Mouse (Mus musculus) embryonic facial prominence, embryonic 13.5 days (tissue): Measurements from ENCODE around the gene Slc16a13. TPM values are rescaled to one million over a fixed set of nuclear protein-coding genes. Genes with fewer than 3 reads are reported as not detected.

ENCODE experiments used
- ATAC-seq: fragments of 200-750 bp; cut with Nextera tagmentation; 2 replicates; pipeline ENCODE4 v1.8.0; 2017; ENCODE audit warnings: low read depth; ENCODE audit not compliant: insufficient number of reproducible peaks, insufficient read depth, low FRiP score, low TSS enrichment
- H3K27ac ChIP-seq: fragments of 300-500 bp; sonication (generic); 2 replicates; pipeline ENCODE4 v1.5.1; 2015; ENCODE audit warnings: moderate library complexity, mild to moderate bottlenecking, inconsistent platforms
- H3K27me3 ChIP-seq: fragments of 300-500 bp; sonication (generic); 2 replicates; pipeline ENCODE4 v1.6.1; 2015; ENCODE audit warnings: mild to moderate bottlenecking, inconsistent platforms
- H3K36me3 ChIP-seq: fragments of 300-500 bp; sonication (generic); 2 replicates; pipeline ENCODE4 v1.6.1; 2015; ENCODE audit warnings: mild to moderate bottlenecking, inconsistent platforms
- H3K4me1 ChIP-seq: fragments of 300-500 bp; sonication (generic); 2 replicates; pipeline ENCODE4 v1.6.1; 2015; ENCODE audit warnings: inconsistent platforms
- H3K4me2 ChIP-seq: fragments of 300-500 bp; sonication (generic); 2 replicates; pipeline ENCODE4 v1.6.1; 2015; ENCODE audit warnings: moderate library complexity, mild to moderate bottlenecking, inconsistent platforms
- H3K4me3 ChIP-seq: fragments of 300-500 bp; sonication (generic); 2 replicates; pipeline ENCODE4 v1.5.1; 2015; ENCODE audit warnings: mild to moderate bottlenecking, inconsistent platforms
- H3K9ac ChIP-seq: fragments of 300-500 bp; sonication (generic); 2 replicates; pipeline ENCODE4 v1.6.1; 2015; ENCODE audit warnings: mild to moderate bottlenecking, inconsistent platforms
- H3K9me3 ChIP-seq: fragments of 300-500 bp; sonication (generic); 2 replicates; pipeline ENCODE4 v1.6.1; 2016; ENCODE audit warnings: inconsistent platforms
- WGBS: fragments of 180-500 bp; shearing (Covaris S2); methylation state at CpG from one replicate; pipeline ENCODE4 v1.1.7; 2015; ENCODE audit warnings: mixed read lengths; 5-methylcytosine and 5-hydroxymethylcytosine counted together
- polyA plus RNA-seq: library from polyadenylated mRNA; unstranded; fragments of >200 nt; fragmentation: Nextera tagmentation; extraction: Ambion mirVana; gene quantifications from 2 replicates; pipeline ENCODE4 v1.2.1, GENCODE M21; 2015

Gene Slc16a13
- polyA plus RNA-seq, 1 experiment from 2014 or later, result 13.0 TPM

DNA sequence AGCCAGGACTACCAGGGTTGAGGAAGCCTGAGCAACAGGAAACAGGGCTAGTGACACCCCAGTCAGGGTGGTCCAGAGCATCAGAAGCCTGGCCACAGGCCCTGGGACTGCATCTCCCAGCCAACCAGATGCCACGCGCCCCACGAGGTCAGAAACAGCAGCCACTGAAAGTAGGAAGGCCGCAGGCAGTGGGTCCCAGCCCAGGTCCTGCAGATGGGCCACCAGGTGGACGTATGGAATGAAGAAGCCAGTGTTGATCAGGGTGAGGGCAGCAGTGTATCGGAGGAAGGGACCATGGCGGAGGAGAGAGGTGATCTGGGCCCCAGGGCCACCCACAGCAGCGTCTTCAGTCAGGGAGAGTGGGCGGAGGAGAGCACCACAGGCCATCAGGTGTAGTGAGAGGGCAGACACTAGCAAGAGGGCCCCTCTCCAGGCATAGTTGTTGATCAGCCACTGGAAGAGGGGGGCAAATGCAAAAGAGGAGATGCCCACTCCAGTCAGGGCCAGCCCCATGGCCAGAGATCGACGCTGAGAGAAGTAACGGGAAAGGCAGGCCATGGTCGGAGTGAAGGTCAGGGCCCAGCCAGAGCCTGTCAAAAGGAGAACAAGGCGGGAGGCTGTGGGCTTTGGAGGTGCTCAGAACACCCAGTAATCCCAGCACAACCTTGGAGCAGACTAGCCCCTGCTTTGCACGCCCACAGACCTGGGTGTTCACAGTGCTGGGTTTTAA is 2.0 kb downstream of the Slc16a13 start:
- peaks cover 55% of the 10 kb centered on the region for H3K27me3 ChIP-seq
- 84% methylated on average over 15 of the region's 15 CpGs for WGBS
- peaks cover 10% of the 10 kb centered on the region for H3K36me3 ChIP-seq
- peaks cover 53% of the 10 kb centered on the region for H3K4me1 ChIP-seq
- H3K4me2 ChIP-seq, result peak overlapping the region; percentile 92
- ATAC-seq, result no peak
- H3K27ac ChIP-seq, result no peak overlapping the region
- 0 out of 2 replicates have a peak overlapping the region, but pooled peaks have one; percentile 36 for H3K9ac ChIP-seq
- no peaks in the 10 kb centered on the region for H3K9me3 ChIP-seq
- H3K4me3 ChIP-seq, result peak overlapping the region; percentile 3; the same call in 1 of the 2 replicates

DNA sequence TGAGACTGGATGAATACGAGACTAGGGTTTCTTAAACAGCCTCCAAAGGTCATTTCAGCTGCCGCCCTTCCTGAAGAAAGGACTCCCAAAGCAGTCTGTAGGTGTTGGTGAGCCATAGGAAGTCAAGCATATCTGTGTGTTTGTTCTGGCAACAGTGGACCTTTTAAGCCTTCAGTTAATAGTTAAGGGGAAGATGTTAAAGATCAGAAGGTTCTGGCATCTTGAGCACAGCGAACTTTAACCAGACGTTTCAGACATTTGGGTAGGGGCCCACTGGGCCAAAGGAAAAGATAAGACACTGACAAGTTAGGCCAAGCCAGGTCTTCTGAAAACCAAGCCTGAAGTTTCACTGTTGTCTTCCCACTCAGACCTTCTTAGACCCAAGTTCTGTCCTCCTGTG is 2.8 kb downstream of the Slc16a13 start:
- Histone ChIP-seq H3K9me3 (no peaks in the 10 kb centered on the region), H3K36me3 (peaks cover 10% of the 10 kb centered on the region), H3K4me1 (peaks cover 56% of the 10 kb centered on the region), H3K9ac (no peak overlapping the region), H3K4me2 (no peak overlapping the region; the same call in 1 of the 2 replicates), H3K4me3 (no peak overlapping the region), H3K27ac (no peak overlapping the region), H3K27me3 (peaks cover 58% of the 10 kb centered on the region)
- WGBS, result 82% methylated on average over 4 of the region's 4 CpGs
- no peak for ATAC-seq

DNA sequence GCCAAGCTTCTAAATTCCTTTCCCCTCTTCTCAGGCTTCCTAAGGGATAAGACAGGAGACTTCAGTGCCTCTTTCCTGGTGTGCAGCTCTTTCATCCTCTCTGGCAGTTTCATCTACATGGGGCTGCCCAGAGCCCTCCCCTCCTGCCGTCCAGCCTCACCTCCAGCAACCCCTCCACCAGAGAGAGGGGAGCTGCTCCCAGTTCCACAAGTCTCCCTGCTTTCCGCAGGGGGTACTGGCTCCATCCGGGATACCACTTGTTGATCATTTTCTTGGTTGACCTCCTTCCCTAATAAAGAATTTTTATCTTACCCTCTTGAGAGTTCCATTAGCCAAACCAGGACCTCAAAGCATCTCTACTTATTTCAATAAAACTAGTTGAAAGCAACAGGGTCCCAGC is 4.8 kb downstream of the Slc16a13 start:
- H3K27me3 ChIP-seq, result peaks cover 65% of the 10 kb centered on the region
- H3K9ac ChIP-seq, result no peak overlapping the region
- no peak for ATAC-seq
- no peak overlapping the region for H3K4me2 ChIP-seq
- H3K4me1 ChIP-seq, result peaks cover 43% of the 10 kb centered on the region
- H3K36me3 ChIP-seq, result peaks cover 10% of the 10 kb centered on the region
- H3K4me3 ChIP-seq, result no peak overlapping the region
- H3K27ac ChIP-seq, result no peak overlapping the region
- H3K9me3 ChIP-seq, result no peaks in the 10 kb centered on the region
- WGBS, result 50% methylated on average over 3 of the region's 3 CpGs

DNA sequence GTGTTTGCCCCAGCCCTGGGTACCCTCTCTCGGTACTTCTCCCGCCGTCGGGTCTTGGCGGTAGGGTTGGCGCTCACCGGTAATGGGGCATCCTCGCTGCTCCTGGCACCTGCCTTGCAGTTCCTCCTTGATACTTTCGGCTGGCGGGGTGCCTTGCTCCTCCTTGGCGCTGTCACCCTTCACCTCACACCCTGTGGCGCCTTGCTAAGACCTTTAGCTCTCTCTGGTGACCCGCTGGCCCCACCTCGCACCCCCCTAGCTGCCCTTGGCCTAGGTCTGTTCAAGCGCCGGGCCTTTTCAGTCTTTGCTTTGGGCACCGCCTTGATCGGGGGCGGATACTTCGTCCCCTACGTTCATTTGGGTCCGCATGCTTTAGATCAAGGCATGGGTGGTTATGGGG is 5.6 kb downstream of the Slc16a13 start:
- H3K4me1 ChIP-seq, result peaks cover 38% of the 10 kb centered on the region
- 11% methylated on average over 22 of the region's 22 CpGs for WGBS
- H3K27me3 ChIP-seq, result peaks cover 67% of the 10 kb centered on the region
- no peaks in the 10 kb centered on the region for H3K9me3 ChIP-seq
- H3K36me3 ChIP-seq, result peaks cover 10% of the 10 kb centered on the region
- H3K27ac ChIP-seq, result no peak overlapping the region
- no peak for ATAC-seq
- H3K4me2 ChIP-seq, result peak overlapping the region; percentile 76
- peak overlapping the region; percentile 42 for H3K4me3 ChIP-seq
- no peak overlapping the region for H3K9ac ChIP-seq

DNA sequence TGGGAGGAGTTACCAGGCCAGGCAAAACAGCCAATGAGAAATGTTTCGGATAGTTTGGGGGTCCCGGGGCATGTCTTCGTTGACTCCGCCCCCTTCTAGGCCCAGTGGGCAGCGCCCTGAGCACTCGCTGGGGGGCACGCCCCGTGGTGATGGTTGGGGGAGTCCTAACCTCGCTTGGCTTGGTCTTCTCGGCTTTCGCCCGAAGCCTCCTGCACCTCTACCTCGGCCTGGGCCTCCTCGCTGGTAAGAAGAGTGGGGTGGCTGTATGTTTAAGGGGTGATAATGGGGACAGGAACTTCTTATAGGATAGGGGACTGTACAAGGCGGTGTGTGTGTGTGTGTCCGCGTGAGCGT is 6.0 kb downstream of the Slc16a13 start:
- peaks cover 10% of the 10 kb centered on the region for H3K36me3 ChIP-seq
- H3K9ac ChIP-seq, result peak overlapping the region; percentile 70; the same call in 1 of the 2 replicates
- no peak for ATAC-seq
- H3K9me3 ChIP-seq, result no peaks in the 10 kb centered on the region
- peaks cover 34% of the 10 kb centered on the region for H3K4me1 ChIP-seq
- peaks cover 67% of the 10 kb centered on the region for H3K27me3 ChIP-seq
- H3K4me2 ChIP-seq, result peak overlapping the region; percentile 76
- H3K27ac ChIP-seq, result no peak overlapping the region
- H3K4me3 ChIP-seq, result peak overlapping the region; percentile 42
- 4% methylated on average over 18 of the region's 18 CpGs for WGBS

DNA sequence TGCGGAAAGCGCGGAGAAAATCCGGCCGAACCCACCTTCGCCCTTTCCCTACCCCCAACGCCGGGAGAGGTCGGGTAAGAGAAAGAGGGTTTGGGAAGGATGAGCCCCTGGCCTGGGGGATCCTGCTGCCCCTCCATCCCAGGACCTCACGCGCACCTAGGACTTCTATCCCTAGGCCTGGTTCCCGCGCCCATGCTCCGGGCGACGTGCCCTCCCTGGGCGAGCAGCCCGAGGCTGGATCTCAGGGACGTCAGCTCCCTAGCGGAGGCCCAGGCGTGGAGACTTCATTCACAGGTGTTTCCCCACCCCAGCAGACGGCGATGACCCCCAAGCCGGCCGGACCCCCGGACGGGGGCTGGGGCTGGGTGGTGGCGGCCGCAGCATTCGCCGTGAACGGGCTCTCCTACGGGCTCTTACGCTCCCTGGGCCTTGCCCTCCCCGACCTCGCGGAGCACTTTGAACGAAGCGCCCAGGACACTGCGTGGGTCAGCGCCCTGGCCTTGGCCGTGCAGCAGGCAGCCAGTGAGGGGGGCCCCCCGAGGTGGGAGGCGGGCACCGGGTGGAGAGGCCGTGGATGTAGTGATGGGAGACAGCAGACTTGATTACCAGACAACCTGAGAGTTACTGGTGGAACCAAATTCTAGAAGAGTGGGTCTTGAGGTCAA is 6.5 kb downstream of the Slc16a13 start:
- Histone ChIP-seq H3K27ac (no peak overlapping the region), H3K4me1 (peaks cover 29% of the 10 kb centered on the region), H3K27me3 (peaks cover 67% of the 10 kb centered on the region), H3K4me2 (peak overlapping the region; percentile 76), H3K9ac (peak overlapping the region; percentile 70), H3K36me3 (peaks cover 10% of the 10 kb centered on the region), H3K9me3 (no peaks in the 10 kb centered on the region), H3K4me3 (peak overlapping the region; percentile 42)
- no peak for ATAC-seq
- under 1% methylated on average over 46 of the region's 46 CpGs for WGBS

DNA sequence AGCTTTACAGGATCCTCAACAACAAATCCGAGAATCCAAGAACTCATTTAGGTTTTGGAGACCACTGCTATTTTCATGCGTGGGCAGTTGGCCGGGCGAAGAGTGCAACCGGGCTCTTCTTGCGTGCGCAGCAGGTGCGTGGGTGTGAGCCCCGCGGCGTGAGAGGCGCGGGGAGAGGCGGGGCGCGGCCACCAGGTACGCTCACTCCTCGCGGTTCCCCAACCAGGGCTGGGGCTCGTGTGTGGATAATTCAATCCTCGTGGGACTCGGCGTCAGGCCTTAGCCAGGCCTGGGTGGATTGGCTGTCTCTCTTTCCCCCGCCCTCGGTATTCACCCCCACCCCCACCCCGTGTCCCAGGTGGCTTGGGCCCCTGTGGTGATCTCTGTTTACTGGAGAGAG is 7.1 kb downstream of the Slc16a13 start:
- Histone ChIP-seq H3K27ac (no peak overlapping the region), H3K4me3 (peak overlapping the region; percentile 42), H3K4me2 (peak overlapping the region; percentile 76), H3K4me1 (peaks cover 23% of the 10 kb centered on the region), H3K36me3 (peaks cover 10% of the 10 kb centered on the region), H3K27me3 (peaks cover 65% of the 10 kb centered on the region), H3K9ac (peak overlapping the region; percentile 70; the same call in 1 of the 2 replicates), H3K9me3 (no peaks in the 10 kb centered on the region)
- WGBS, result 4% methylated on average over 26 of the region's 26 CpGs
- ATAC-seq, result peak; percentile 45; the same call in 1 of the 2 replicates

DNA sequence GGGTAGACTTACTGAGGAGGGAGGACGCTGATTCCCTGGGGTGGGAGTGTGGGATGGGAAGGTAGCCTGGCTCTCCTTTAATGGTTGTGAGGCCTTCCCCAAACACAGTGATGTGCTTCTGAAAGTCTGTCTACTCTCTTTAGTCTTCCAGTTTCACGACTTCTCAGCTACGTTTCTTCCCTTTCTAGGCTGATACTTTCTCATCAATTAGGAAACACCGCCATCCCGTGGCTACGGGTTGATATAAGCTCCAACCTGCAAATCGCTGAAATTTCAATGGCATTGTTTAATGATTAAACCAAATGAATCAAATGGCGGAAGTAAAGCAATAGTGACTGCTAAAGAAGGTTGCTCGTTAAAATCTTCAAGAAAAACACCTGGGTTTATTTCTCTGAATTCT is 8.0 kb downstream of the Slc16a13 start:
- no peak overlapping the region for H3K4me2 ChIP-seq
- WGBS, result 15% methylated on average over 9 of the region's 9 CpGs
- H3K27ac ChIP-seq, result no peak overlapping the region
- H3K27me3 ChIP-seq, result peaks cover 63% of the 10 kb centered on the region
- no peak overlapping the region for H3K9ac ChIP-seq
- H3K4me3 ChIP-seq, result no peak overlapping the region
- H3K9me3 ChIP-seq, result no peaks in the 10 kb centered on the region
- H3K36me3 ChIP-seq, result peaks cover 10% of the 10 kb centered on the region
- ATAC-seq, result no peak
- peaks cover 20% of the 10 kb centered on the region for H3K4me1 ChIP-seq

DNA sequence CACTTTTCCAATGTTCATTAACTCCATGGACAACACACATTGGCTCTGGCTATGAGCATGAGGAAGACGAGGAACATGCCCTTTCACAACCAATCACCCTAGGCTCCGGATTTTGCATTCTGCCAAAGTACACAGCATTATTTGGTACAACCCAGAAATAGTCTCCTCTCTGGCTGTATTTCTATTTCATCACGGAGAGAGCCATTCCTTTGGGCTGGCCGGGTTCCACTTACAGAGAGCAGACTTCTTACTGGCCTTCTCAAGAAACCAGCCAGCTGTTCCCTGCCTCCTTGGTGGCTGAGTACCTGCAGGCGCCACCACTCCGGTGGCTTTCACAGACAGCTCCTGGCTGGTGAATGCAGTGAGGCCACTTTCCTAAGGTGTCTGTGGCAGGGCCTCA is 8.4 kb downstream of the Slc16a13 start, which contains the start of gene Slc16a11:
Gene Slc16a11 (plus strand): TSS at position 330 of the 400 bp plus-strand sequence.
- WGBS, result 61% methylated on average over 6 of the region's 6 CpGs
- 0 out of 2 replicates have a peak within 1 kb of the TSS, but pooled peaks have one; percentile 70 for H3K9ac ChIP-seq

DNA sequence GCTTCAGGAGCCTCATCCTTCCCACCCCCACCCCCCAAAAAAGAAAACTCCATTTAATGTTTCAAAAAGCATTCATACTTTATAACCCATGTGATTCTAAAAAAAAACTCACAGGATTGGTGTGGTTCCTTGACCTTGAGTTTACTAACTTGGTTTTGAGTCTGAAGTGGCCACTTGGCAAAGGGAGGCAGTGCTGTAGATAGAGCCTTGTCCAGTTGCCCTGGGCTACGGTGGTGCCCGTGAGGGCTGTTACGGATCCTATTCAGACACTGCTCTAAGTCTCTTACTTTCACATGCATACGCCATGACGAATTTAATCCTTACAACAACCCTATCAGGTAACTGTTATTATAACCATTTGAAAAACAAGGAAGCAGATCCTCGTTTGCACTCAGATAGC is 8.9 kb downstream of the Slc16a13 start:
- no peak overlapping the region for H3K4me2 ChIP-seq
- WGBS, result 59% methylated on average over 6 of the region's 6 CpGs
- H3K36me3 ChIP-seq, result peaks cover 1% of the 10 kb centered on the region; the same call in 1 of the 2 replicates
- peaks cover 20% of the 10 kb centered on the region for H3K4me1 ChIP-seq
- H3K27me3 ChIP-seq, result peaks cover 56% of the 10 kb centered on the region
- no peak overlapping the region for H3K9ac ChIP-seq
- H3K4me3 ChIP-seq, result no peak overlapping the region
- H3K9me3 ChIP-seq, result no peaks in the 10 kb centered on the region
- H3K27ac ChIP-seq, result no peak overlapping the region
- no peak for ATAC-seq

More for the DNA sequence above, 8.4 kb downstream of the Slc16a13 start, which contains the start of gene Slc16a11:
- no peak within 1 kb of the TSS for H3K27ac ChIP-seq
- ATAC-seq, result no peak
- H3K9me3 ChIP-seq, result no peaks in the 10 kb centered on the region
- peaks cover 60% of the 10 kb centered on the region for H3K27me3 ChIP-seq
- H3K4me3 ChIP-seq, result peak within 1 kb of the TSS; percentile 42; the same call in 1 of the 2 replicates
- H3K4me2 ChIP-seq, result peak within 1 kb of the TSS; percentile 76
- H3K36me3 ChIP-seq, result peaks cover 6% of the 10 kb centered on the region
- peaks cover 20% of the 10 kb centered on the region for H3K4me1 ChIP-seq

DNA sequence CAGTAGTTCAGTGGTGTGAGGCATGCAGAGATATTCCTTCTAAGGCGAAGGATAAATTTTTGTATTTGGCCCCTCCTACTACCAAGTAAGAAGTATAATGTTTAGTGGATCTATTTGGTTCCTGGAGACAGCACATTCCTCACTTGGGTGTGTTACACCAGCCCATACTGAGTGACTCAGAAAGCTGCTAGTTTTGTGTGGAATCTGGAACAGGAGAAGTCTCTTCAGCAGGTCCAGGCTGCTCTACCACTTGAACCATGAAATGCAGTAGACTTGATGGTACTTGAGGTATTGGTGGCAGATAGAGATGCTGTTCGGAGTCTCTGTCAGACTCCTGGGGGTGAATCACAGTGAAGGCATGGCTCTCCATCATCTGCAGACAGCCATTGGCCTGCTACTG is 10.2 kb downstream of the Slc16a13 start:
- Histone ChIP-seq H3K36me3 (no peaks in the 10 kb centered on the region), H3K27ac (no peak overlapping the region), H3K27me3 (peaks cover 43% of the 10 kb centered on the region), H3K4me2 (no peak overlapping the region), H3K4me3 (no peak overlapping the region), H3K9me3 (no peaks in the 10 kb centered on the region), H3K4me1 (peaks cover 20% of the 10 kb centered on the region), H3K9ac (no peak overlapping the region)
- 80% methylated on average over 2 of the region's 2 CpGs for WGBS
- ATAC-seq, result no peak
